Mouse (Mus musculus) myocyte (in vitro differentiated cells): ENCODE results near the gene Ssbp2. TPM values are rescaled to one million over a fixed set of nuclear protein-coding genes. Genes with fewer than 3 reads are reported as not detected.

Source experiments
- H3K27me3 ChIP-seq: one replicate; pipeline ENCODE4 v1.6.1; 2011; ENCODE audit not compliant: control insufficient read depth, insufficient read depth, insufficient read length
- H3K36me3 ChIP-seq: one replicate; pipeline ENCODE4 v1.6.1; 2011; ENCODE audit not compliant: control insufficient read depth, insufficient read depth
- H3K4me2 ChIP-seq: one replicate; pipeline ENCODE4 v1.6.1; 2011; ENCODE audit warnings: low read depth, control low read depth
- H3K4me3 ChIP-seq: one replicate; pipeline ENCODE4 v1.5.1; 2011; ENCODE audit warnings: mild to moderate bottlenecking, control low read depth, moderate library complexity
- H3K79me2 ChIP-seq: one replicate; pipeline ENCODE4 v1.6.1; 2011; ENCODE audit not compliant: control insufficient read depth, insufficient read depth
- H3ac ChIP-seq: one replicate; pipeline ENCODE4 v1.6.1; 2011; ENCODE audit not compliant: control insufficient read depth, insufficient read length
- CEBPB ChIP-seq: IDR thresholded peaks from 2 replicates; pipeline ENCODE4 v1.6.1; 2011; ENCODE audit warnings: mild to moderate bottlenecking, moderate library complexity; ENCODE audit not compliant: poor library complexity, insufficient read depth, severe bottlenecking
- E2F4 ChIP-seq: IDR thresholded peaks from one replicate; pipeline ENCODE4 v1.6.1; 2011; ENCODE audit warnings: mild to moderate bottlenecking, control low read depth, moderate library complexity; ENCODE audit not compliant: insufficient read depth
- MAX ChIP-seq: IDR thresholded peaks from one replicate; pipeline ENCODE4 v1.6.1; 2011; ENCODE audit warnings: low read depth, mild to moderate bottlenecking, control low read depth
- MYOD1 ChIP-seq, 3 experiments: IDR thresholded peaks; one replicate each; pipeline ENCODE4 v1.6.1; 2011; ENCODE audit warnings: control low read depth in 2 of 3, low read depth in 2 of 3, mild to moderate bottlenecking in 2 of 3, moderate library complexity in 1 of 3; ENCODE audit not compliant: insufficient read length in 2 of 3, control insufficient read depth in 1 of 3
- MYOG ChIP-seq, 3 experiments: IDR thresholded peaks; one replicate each; pipeline ENCODE4 v1.6.1; 2011; ENCODE audit warnings: control low read depth in 2 of 3, low read depth in 2 of 3, mild to moderate bottlenecking in 2 of 3; ENCODE audit not compliant: insufficient read length in 2 of 3, control insufficient read depth in 1 of 3, insufficient read depth in 1 of 3
- POLR2A ChIP-seq: IDR thresholded peaks from one replicate; pipeline ENCODE4 v1.6.1; 2011; ENCODE audit warnings: low read depth, mild to moderate bottlenecking, control low read depth, moderate library complexity; ENCODE audit not compliant: insufficient read length
- POLR2AphosphoS2 ChIP-seq: IDR thresholded peaks from one replicate; pipeline ENCODE4 v1.6.1; 2011; ENCODE audit warnings: low read depth, control low read depth; ENCODE audit not compliant: insufficient read length
- REST ChIP-seq: IDR thresholded peaks from one replicate; pipeline ENCODE4 v1.6.1; 2011; ENCODE audit warnings: mild to moderate bottlenecking, control low read depth, moderate library complexity; ENCODE audit not compliant: insufficient read depth, insufficient read length
- SRF ChIP-seq: IDR thresholded peaks from one replicate; pipeline ENCODE4 v1.6.1; 2011; ENCODE audit warnings: low read depth; ENCODE audit not compliant: control insufficient read depth, insufficient read length
- TCF12 ChIP-seq: IDR thresholded peaks from one replicate; pipeline ENCODE4 v1.6.1; 2011; ENCODE audit warnings: mild to moderate bottlenecking, control low read depth; ENCODE audit not compliant: poor library complexity, insufficient read depth, severe bottlenecking
- TCF3 ChIP-seq: IDR thresholded peaks from one replicate; pipeline ENCODE4 v1.6.1; 2011; ENCODE audit warnings: low read depth, control low read depth; ENCODE audit not compliant: insufficient read length
- USF1 ChIP-seq: IDR thresholded peaks from one replicate; pipeline ENCODE4 v1.6.1; 2011; ENCODE audit warnings: low read depth, mild to moderate bottlenecking, control low read depth, moderate library complexity
- polyA plus RNA-seq: library from polyadenylated mRNA; unstranded; fragments of >200 nt; fragmentation: generic; extraction: Trizol; gene quantifications from one replicate; pipeline ENCODE4 v1.2.1, GENCODE M21; 2012; ENCODE audit warnings: missing spikeins

The Ssbp2 gene
- polyA plus RNA-seq, 1 experiment, result 52.1 TPM

GRCm38 (mm10) chr13:91673241-91673640 is 213.2 kb downstream of the Ssbp2 start:
- no peak overlapping the region for H3K4me2 ChIP-seq
- no peak overlapping the region for H3K4me3 ChIP-seq
- H3ac ChIP-seq, result no peak overlapping the region
- TF ChIP-seq REST (no peak), TCF3 (no peak), MYOD1 (IDR thresholded peaks at IDR 0.05; ENCODE audit: control insufficient read depth in 1 of 3, insufficient read length in 2 of 3, low read depth in 2 of 3) (no peak), TCF12 (no peak), POLR2A (no peak), USF1 (no peak), SRF (no peak), MYOG (IDR thresholded peaks at IDR 0.05; ENCODE audit: control insufficient read depth in 1 of 3, insufficient read depth in 1 of 3, insufficient read length in 2 of 3, low read depth in 2 of 3) (no peak), E2F4 (no peak), CEBPB (no peak), POLR2AphosphoS2 (no peak)
- no peaks in the 10 kb centered on the region for H3K79me2 ChIP-seq
- H3K27me3 ChIP-seq, result no peaks in the 10 kb centered on the region
- peaks cover 29% of the 10 kb centered on the region for H3K36me3 ChIP-seq

- H3K4me2 ChIP-seq, result no peak overlapping the region
Measured at GRCm38 (mm10) chr13:91680764-91681437, 220.8 kb downstream of the Ssbp2 start.

GRCm38 (mm10) chr13:91681474-91681873 is 221.4 kb downstream of the Ssbp2 start:
- H3K4me2 ChIP-seq, result no peak overlapping the region
- peaks cover 12% of the 10 kb centered on the region for H3K36me3 ChIP-seq
- TF ChIP-seq E2F4 (no peak), MYOG (IDR thresholded peaks at IDR 0.05; ENCODE audit: control insufficient read depth in 1 of 3, insufficient read depth in 1 of 3, insufficient read length in 2 of 3, low read depth in 2 of 3) (no peak), TCF3 (no peak), CEBPB (no peak), SRF (no peak), POLR2AphosphoS2 (no peak), MAX (no peak), MYOD1 (IDR thresholded peaks at IDR 0.05; ENCODE audit: control insufficient read depth in 1 of 3, insufficient read length in 2 of 3, low read depth in 2 of 3) (no peak), REST (no peak), TCF12 (no peak), USF1 (no peak), POLR2A (no peak)
- no peaks in the 10 kb centered on the region for H3K27me3 ChIP-seq
- H3ac ChIP-seq, result no peak overlapping the region
- no peak overlapping the region for H3K4me3 ChIP-seq
- no peaks in the 10 kb centered on the region for H3K79me2 ChIP-seq

More at GRCm38 (mm10) chr13:91680764-91681437, 220.8 kb downstream of the Ssbp2 start:
- Histone ChIP-seq H3K4me3 (no peak overlapping the region), H3K79me2 (no peaks in the 10 kb centered on the region), H3K36me3 (peaks cover 10% of the 10 kb centered on the region), H3K27me3 (no peaks in the 10 kb centered on the region), H3ac (no peak overlapping the region)
- TF ChIP-seq MYOG (IDR thresholded peaks at IDR 0.05; ENCODE audit: control insufficient read depth in 1 of 3, insufficient read depth in 1 of 3, insufficient read length in 2 of 3, low read depth in 2 of 3) (no peak), TCF3 (no peak), TCF12 (no peak), E2F4 (no peak), MYOD1 (IDR thresholded peaks at IDR 0.05; ENCODE audit: control insufficient read depth in 1 of 3, insufficient read length in 2 of 3, low read depth in 2 of 3) (no peak), POLR2A (no peak), USF1 (no peak), CEBPB (no peak), MAX (no peak), POLR2AphosphoS2 (no peak), REST (no peak)

- Histone ChIP-seq H3K4me2 (no peak overlapping the region), H3K79me2 (no peaks in the 10 kb centered on the region), H3ac (no peak overlapping the region), H3K36me3 (peaks cover 14% of the 10 kb centered on the region), H3K27me3 (no peaks in the 10 kb centered on the region), H3K4me3 (no peak overlapping the region)
- TF ChIP-seq SRF, result no peak
- no peak for TF ChIP-seq POLR2A
- TF ChIP-seq TCF12, result no peak
- TF ChIP-seq MAX, result no peak
- TF ChIP-seq MYOG (IDR thresholded peaks at IDR 0.05; ENCODE audit: control insufficient read depth in 1 of 3, insufficient read depth in 1 of 3, insufficient read length in 2 of 3, low read depth in 2 of 3), result no peak
- TF ChIP-seq MYOD1 (IDR thresholded peaks at IDR 0.05; ENCODE audit: control insufficient read depth in 1 of 3, insufficient read length in 2 of 3, low read depth in 2 of 3), result no peak
- no peak for TF ChIP-seq REST
Measured at GRCm38 (mm10) chr13:91690118-91690517, 230.0 kb downstream of the Ssbp2 start.

- TF ChIP-seq POLR2A, result no peak
- TF ChIP-seq MYOG (IDR thresholded peaks at IDR 0.05; ENCODE audit: control insufficient read depth in 1 of 3, insufficient read depth in 1 of 3, insufficient read length in 2 of 3, low read depth in 2 of 3), result no peak
- TF ChIP-seq MYOD1 (IDR thresholded peaks at IDR 0.05; ENCODE audit: control insufficient read depth in 1 of 3, insufficient read length in 2 of 3, low read depth in 2 of 3), result no peak
- no peak for TF ChIP-seq CEBPB
- no peak for TF ChIP-seq POLR2AphosphoS2
- no peak for TF ChIP-seq SRF
- TF ChIP-seq MAX, result no peak
- no peak for TF ChIP-seq E2F4
- TF ChIP-seq TCF3, result no peak
- no peak for TF ChIP-seq REST
- H3K36me3 ChIP-seq, result peaks cover 15% of the 10 kb centered on the region
- H3K27me3 ChIP-seq, result no peaks in the 10 kb centered on the region
- no peak overlapping the region for H3K4me2 ChIP-seq
- H3K4me3 ChIP-seq, result no peak overlapping the region
- no peaks in the 10 kb centered on the region for H3K79me2 ChIP-seq
- no peak overlapping the region for H3ac ChIP-seq
Measured at GRCm38 (mm10) chr13:91693615-91694014, 233.5 kb downstream of the Ssbp2 start.
